Mouse (Mus musculus) left cerebral cortex, postnatal 36 days (tissue): ENCODE measurements around the gene Rps6kb1. TPM values are rescaled to one million over a fixed set of nuclear protein-coding genes. Genes with fewer than 3 reads are reported as not detected.

Experiments
- DNase-seq, 2 experiments: peaks; one replicate each; pipeline ENCODE4 v3.0.0; 2021 to 2022; ENCODE audit warnings: low spot score in 2 of 2, mixed read lengths in 1 of 2
- intact Hi-C: fragments of 180-260 bp; cut with DNase I; formaldehyde crosslinking; loops from one replicate; pipeline ENCODE4 v1.15.1; 2025
- total RNA-seq, 2 experiments: library from RNA; stranded (reverse); gene quantifications; 2 replicates each; pipeline ENCODE4 v1.2.3; 2021

The Rps6kb1 gene
- total RNA-seq, 2 experiments from 2014 or later: 33.7 to 38.4 TPM

DNA sequence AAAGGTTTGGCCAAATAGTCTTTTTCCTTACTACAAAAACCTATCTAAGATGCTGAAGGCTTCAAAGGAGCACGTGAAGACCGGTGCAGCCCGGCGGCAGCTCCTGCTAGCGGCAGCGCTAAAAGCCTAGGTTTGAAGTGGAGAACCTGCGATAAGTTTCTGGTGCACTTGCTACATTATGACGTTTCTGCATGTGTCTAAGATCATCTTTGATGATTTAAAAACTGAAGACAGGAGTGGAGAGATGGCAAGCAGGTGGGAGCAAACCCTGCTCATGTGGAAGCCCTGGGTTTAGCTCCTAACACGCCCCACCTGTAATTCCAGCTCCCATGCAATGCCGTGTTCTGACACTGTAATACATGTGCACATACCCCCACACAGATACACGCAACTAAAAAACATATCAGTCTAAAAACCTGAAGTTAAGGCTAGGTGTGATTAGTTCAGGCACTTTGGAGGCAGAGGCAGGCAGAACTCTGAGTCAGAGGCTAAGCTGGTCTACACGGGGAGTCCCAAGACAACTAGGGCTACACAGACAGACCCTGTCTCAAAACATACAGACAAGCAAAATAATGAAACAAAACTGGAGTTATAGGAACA lies 37.4 kb upstream of the Rps6kb1 start:
- DNase-seq: no peak
- intact Hi-C loops: no loop called here

DNA sequence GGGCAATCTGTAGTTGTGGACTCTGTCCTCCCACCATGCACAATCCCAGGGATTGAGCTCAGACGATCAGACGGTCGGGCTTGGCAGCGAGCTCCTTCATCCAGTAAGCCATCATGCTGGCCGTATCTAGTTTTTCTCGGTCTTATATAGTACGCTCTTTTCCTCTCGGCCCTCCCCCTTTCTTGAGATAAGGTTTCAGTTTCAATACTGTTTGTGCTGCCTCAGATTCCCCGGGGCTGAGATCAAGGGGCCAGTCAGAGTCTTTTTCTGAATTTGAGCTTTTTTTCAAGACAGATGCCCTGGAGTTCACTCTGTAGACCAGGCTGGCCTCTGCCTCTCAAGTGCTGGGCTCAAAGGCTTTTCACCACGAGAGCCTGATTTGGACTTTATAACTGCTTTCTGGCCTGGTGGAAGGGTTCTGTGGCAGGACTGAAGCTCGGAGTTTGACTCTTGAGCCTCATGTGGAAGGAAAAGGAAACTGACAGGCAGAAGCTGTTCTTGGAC lies 36.7 kb upstream of the Rps6kb1 start:
- DNase-seq: no peak
- intact Hi-C loops: no loop called here

DNA sequence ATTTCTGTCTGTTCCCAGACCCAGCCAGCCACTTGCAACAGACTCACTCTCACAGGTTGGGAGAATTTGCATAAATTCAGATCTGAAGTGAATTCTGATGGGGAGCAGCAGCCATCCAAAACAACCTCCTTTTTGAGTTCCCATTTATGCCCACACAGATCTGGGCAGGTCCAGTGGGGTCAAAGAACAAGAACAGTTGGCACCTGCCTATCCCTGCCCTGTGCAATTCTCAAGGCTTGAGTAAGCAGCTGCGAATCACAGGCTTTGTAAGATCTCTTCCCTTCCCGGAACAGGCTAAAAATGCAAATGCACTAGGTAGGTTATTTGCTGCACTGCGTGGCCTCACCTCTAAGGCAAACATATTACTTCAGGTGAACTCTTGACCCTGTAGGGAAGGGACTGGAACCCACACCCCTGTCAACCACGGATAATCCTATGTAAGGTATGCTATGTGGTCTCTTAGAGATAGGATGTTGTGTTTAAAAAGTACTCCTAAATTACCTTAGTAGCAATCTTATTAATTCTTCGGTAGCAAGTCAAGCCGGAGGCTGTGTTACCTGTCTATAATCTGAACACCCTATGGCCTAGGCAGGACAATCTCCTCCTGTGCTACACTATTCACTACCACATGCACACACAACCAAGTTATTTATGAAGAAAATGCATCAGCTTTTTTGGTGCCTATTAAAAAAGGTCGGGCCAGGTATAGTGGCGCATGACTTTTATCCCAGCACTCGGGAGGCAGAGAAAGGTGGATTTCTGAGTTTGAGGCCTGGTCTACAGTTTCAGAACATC lies 35.9 kb upstream of the Rps6kb1 start:
- DNase-seq: no peak
- intact Hi-C loops: no loop called here

DNA sequence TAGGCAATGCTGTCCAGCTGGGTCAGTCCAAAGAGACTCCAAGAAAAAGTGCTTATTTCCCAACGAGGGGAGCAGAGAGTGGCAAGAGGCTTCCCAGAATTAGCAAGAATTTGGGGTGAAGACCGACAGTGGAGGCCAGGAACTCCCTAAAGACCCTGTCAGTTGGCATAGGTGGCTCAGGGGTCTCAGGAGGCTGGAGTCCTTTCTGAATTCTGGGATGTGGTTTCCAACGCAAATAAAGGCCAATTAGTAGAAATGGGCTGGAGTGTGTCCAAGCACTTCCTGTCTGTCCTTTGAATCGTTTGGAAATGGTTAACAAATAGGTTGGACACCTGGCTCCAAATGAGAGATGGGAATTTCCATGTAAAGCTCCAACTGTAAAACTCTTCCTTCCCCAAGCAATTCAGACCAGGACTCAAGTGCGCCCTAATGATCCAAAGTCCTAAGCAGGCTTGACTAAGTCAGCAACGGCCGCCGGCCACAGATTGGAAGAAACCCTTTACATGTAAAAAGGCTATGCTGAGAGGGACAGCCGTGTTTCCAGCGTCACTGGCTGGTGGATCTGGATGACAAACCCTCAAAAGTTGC lies 35.2 kb upstream of the Rps6kb1 start:
- no peak for DNase-seq
- intact Hi-C loops: loop anchor here (10.0 kb wide), 1 partner anchor 435 kb away; no protein-coding TSS in a partner anchor

DNA sequence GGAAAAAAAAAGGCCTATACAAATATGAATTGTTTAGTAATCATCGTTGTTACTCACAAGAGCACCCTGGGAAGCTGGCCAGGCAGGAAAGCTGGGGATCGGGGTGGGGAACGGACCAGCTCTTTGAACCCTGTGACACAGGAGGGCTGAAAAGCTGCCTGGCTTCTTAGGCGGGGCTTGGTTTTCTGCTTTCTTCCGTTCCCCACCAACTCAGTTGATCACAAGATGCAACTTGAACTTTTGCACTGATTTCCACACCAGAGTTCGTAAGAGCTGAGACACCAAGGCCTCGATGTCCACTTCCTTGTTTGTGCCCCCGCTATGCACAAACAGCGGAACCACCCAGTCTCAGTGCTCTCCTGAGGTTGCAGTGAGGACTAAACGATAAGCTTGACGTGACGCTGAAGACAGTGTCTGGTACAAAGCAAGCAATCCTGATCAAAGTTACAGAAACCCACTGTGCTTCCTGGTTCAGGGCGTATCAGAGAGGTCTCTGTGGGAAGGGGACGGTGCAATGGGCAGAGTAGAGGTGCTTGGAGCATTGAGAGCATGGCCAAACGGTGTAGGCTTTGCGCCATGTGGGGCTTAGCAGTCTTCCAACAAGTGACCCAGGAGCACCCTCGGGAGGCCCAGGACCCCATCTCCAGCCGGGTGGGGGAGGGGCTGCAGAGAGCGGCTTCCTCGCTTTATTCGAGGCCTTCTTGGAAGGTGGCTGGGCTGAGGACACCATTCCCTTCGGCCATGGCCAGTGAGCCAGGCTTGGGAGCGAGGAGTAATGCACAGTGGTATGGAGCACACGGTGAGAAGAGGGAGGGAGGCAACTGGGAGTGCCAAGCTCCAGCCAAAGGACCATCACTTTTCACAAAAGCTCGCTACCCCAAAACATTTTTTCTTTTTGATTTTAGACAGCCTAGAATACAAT lies 34.5 kb upstream of the Rps6kb1 start:
- DNase-seq: no peak
- intact Hi-C loops: loop anchor here (10.0 kb wide), 1 partner anchor 436 kb away; no protein-coding TSS in a partner anchor

DNA sequence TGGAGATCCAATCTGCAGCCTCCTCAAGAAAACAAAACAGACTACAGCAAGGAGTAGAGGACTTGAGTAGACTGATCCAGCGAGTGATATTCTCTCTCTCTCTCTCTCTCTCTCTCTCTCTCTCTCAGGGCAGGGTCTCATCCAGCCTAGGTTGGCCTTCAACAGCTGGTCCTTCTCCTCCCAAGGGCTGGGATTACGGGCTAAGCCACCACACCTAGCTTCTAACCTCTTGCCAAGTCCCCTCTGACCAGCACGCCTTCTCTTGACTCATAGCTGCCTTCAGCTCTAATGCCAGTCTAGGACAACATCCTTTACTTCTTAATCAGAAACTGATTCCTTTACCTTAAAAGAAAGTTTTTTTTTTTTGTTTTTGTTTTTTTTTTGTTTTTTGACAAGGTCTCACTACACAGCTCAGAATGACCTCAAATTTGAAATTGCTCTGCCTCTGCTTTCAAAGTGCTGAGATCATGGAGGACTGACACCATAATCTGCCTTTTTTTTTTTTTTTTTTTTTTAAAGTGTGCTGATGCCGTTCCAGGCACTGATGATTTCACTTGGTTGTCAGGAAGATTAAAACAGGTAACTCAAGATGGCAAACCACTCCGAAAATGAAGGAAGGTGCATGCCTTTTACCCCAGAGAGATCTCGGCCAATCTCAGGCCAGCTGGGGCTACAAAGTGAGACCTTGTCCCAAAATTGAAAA lies 33.7 kb upstream of the Rps6kb1 start:
- no peak for DNase-seq
- intact Hi-C loops: loop anchor here (10.0 kb wide), 1 partner anchor 437 kb away; no protein-coding TSS in a partner anchor

DNA sequence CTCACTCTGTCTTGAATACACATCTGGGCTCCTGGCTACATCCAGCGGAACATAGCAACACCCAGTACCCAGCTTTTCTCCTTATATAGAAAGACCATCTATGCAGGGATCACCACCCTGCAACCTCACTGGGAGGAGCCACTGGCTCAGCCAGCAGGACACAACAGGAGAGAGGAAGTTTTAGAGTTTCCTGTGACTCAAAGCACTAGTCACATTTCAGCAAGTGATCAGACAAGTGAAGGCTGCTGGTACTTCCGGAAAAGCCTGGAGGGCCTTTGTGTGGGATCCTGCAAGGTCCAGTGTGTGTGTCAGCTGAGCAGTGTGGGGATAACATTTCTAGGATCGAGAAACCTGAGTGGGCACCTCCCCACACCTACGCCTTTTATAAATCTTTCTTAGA lies 32.6 kb upstream of the Rps6kb1 start:
- no peak for DNase-seq

DNA sequence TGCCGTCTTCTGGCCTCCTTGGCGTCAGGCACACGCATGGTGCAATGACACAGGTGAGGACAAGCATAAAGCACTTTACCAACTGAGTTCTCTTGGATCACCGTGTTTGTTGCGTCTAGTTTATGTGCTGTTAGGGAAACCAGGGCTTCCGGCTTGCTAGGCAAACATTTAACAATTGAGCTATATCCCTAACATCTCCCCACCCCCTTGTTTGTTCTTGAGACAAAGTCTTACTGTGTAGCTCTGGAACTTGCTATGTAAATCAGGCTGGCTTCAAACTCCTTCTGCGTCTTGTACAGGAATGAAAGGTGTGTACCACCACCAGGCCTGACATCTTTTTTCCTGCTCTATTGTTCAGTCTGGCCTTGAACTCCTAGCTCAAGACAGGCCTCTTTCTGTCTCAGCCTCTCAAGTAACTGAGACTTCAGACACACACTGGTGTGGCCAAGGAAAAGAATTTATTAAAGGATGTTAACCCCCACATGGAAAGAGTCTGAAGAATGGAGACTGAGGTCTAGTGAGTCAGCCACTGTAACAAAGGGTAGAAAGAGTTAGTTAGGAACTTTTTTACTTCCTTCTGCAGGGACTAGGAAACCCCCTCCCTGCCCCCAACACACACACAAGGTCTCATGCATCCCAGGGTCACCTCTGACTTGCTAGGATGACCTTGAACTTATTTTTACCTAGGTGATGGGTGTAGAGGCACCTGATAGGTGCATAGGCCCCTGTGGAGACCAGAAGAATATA lies 31.2 kb upstream of the Rps6kb1 start:
- no peak for DNase-seq
- intact Hi-C loops: loop anchor here (10.0 kb wide), 1 partner anchor 439 kb away; no protein-coding TSS in a partner anchor

More for the DNA sequence above, 32.6 kb upstream of the Rps6kb1 start:
- intact Hi-C loops: loop anchor here (10.0 kb wide), 1 partner anchor 438 kb away; no protein-coding TSS in a partner anchor

DNA sequence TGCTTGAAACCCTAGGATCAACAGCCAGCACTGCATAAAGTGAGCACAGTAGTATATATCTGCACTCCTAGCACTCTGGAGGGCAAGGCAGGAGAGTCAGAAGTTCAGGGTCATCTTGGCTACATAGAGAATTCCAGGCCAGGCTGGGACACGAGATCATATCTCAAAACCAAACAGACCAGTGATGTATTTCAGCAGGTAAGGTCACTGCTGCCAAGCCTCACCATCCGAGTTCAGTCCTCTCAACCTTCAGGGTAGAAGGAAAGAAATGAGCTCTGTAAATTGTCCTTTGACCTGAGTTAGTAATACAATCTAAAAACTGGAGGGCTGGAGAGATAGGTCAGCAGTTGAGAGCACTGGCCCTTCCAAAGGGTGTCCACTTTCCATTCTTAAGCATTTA lies 29.8 kb upstream of the Rps6kb1 start:
- no peak for DNase-seq
- intact Hi-C loops: loop anchor here (10.0 kb wide), 1 partner anchor 440 kb away; no protein-coding TSS in a partner anchor

DNA sequence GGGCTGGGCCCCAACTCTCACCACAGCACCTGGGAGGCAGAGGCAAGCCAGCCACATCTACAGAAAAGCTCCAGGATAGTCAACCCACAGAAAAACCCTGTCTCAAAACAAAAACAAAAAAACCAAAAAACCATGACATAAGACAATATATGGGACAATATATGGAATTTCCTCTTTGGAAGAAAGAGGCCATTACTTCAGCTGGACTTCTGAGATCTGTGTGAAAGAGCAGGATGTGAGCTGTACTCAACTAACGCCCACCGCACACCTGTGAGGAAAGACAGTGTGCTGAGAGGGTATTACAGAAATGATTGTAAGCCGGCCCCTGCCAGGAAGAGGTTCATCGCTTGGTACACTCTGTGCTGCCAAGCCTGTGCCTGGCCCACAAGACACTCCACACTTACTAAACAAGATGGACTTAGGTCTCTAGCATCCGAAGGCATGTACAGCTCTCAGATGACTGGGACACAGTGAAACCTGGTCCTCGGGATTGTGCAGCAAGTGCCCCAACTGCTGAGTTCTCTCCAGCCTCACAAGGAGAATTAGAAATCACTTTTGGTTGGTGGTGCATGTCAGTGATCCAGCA lies 29.1 kb upstream of the Rps6kb1 start:
- intact Hi-C loops: loop anchor here (10.0 kb wide), 1 partner anchor 441 kb away; no protein-coding TSS in a partner anchor
- no peak for DNase-seq

DNA sequence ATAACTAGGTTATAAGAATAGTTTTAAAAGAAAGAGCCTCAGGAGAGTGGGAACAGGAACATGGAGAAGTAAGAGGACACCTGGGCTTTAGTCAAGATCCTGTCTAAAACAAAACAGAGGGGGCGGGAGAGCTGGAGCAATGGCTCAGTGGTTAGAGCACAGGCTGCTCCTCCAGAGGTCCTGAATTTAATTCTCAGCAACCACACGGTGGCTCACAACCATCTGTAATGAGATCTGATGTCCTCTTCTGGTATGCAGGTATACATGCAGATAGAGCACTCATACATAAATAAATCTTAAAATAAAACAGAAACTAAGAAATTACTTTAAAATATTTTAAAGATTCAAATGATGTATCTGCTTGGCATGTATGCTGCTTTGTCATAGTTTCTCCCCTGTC lies 28.0 kb upstream of the Rps6kb1 start:
- intact Hi-C loops: loop anchor here (10.0 kb wide), 1 partner anchor 442 kb away; no protein-coding TSS in a partner anchor
- no peak for DNase-seq

DNA sequence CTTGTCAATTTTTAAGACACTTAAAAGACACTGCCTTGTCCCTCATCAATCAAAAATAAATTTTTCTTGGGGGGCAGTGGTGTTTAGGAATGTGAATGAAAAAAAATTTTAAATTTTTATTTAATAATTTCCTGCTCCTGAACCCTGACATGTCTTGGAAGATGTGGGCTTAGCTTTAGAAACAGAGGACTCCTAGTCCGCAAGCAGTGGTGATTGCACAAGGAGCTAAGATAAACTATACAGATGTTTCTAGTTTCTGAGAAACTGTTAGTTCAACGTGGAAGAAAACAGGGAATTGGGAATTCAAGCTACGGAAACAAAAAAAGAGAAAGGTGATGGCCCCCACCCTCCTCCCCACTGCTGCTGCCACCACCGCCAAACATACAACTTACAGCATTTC lies 27.3 kb upstream of the Rps6kb1 start:
- intact Hi-C loops: loop anchor here (2.0 to 10.0 kb wide), 2 partner anchors 81 to 443 kb away; no protein-coding TSS in a partner anchor
- DNase-seq: no peak

DNA sequence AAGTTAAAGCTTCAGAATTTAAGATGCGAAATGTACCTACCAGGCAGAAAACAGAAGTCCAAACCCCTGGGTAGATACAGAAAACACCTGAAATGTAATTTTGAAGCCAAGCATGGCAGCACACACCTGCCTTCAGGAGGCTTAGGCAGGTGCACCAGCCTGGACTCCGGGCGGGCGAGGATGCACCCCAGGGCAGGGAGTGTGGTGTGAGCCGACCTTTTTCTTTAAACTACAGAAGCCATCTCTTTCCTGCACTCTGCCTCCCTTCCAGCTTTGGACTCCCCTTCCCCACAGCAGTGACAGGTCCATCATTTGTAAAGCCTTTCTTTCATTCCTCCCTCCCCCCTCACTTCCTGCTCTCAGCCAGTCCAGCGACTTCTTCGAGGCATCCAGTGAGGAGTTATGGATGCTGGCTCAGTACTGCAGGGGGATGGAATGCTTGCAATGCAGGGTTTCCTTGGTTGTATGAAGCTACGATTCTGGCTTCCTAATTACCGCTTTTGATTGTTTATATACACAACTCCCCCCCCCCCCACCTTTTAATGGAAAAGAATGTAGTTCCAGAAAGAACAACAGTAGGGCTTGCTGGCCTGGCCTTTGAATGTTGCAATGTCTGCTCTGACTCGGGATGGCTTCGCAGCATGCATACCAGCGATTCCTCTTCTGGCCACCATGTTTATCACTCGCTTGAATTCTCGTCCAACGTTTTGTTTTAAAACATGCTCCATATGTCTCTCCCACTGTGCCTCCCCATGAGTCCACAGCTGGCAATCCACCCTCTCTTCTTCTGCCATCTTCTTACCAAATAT lies 26.6 kb upstream of the Rps6kb1 start:
- DNase-seq: no peak
- intact Hi-C loops: loop anchor here (2.0 to 10.0 kb wide), 2 partner anchors 82 to 444 kb away; no protein-coding TSS in a partner anchor

DNA sequence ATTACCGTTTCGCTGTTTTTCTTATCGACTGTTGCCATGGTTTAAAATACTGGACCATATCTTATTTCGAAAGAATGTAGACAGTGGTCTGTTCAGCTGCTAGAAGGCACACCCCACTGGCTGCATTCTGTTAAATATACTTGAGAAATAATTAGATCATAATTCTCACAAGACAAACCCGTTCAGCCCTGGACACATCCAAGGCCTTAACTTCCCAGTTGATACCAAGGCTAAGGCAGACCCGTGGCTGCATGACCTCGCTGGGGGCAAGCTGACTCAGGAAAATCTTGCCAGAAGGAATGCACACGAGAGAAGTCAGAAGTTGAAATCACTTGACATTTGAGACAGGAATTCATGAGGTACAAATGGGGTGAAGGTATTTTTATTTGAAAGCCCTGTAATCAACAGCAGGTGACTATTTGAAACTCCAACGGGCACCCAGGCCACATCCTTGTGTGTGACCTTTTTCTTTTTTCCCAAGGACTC lies 25.7 kb upstream of the Rps6kb1 start:
- DNase-seq: no peak
- intact Hi-C loops: loop anchor here (2.0 to 10.0 kb wide), 2 partner anchors 82 to 444 kb away; no protein-coding TSS in a partner anchor

DNA sequence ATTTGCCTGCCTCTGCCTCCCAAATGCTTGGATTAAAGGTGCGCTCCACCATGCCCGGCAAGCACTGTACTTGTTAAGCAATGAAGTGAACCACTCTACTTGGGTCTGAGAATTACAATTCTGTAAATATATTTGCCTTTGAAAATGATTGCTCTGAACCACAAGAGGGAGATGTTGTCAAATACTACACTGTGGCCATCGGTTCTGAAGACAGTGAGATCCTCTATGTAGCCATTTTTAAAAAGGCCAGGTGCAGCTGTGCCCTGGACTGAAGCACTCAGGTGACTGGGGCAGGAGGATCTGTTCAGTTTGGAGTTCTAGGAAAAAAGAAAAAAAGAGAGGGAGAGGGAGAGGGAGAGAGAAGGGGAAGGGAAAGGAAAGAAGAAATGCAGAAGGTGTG lies 23.8 kb upstream of the Rps6kb1 start:
- intact Hi-C loops: loop anchor here (1.0 kb wide), 1 partner anchor 88 kb away; no protein-coding TSS in a partner anchor
- no peak for DNase-seq

DNA sequence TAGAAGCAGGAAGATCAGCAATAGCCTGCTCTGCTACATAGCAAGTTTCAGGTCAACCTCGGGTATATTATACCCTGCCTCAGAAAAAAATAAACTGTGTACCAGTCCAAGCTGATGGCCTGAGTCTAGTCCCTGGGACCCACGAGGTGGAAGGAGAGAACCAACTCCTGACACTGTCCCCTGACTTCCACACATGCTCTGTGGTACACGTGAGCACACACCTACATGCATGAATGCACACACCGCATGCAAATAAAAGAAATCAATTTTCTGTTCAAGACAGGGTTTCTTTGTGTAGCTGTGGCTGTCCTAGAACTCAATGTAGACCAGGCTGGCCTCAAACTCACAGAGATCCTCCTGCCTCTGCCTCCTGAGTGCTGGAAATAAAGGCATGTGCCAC lies 13.7 kb upstream of the Rps6kb1 start:
- intact Hi-C loops: no loop called here
- no peak for DNase-seq
